In genomic region chr11:97530069-97530468, GRCm38 (mm10) we compare ENCODE assay signal across 32 mouse cellular contexts. TPM values are rescaled to one million over a fixed set of nuclear protein-coding genes. Genes with fewer than 3 reads are reported as not detected.
"Had no signal": no experiment of that assay in that cellular context is flagged by ENCODE, and none has a peak within 500 bp of the region (broad histone marks: within the 10 kb centered on the region; RNA-seq: fewer than 3 reads in every experiment).

No protein-coding gene starts in this region.

- H3K27ac ChIP-seq: heart, embryonic 13.5 days; heart, embryonic 15.5 days; hindbrain, embryonic 10.5 days; hindbrain, embryonic 12.5 days; hindbrain, embryonic 13.5 days; hindbrain, embryonic 14.5 days; hindbrain, embryonic 15.5 days; intestine, embryonic 15.5 days; kidney, embryonic 15.5 days; kidney, postnatal 0 days; layer of hippocampus, adult 2 months; left cerebral cortex, adult 2 months had no signal

- H3K4me3 ChIP-seq: heart, embryonic 13.5 days; heart, embryonic 15.5 days; hindbrain, embryonic 10.5 days; hindbrain, embryonic 12.5 days; hindbrain, embryonic 13.5 days; hindbrain, embryonic 15.5 days; intestine, embryonic 15.5 days; kidney, embryonic 15.5 days; layer of hippocampus, adult 2 months; left cerebral cortex, adult 2 months had no signal

- DNase-seq: heart, postnatal 10 days; heart, postnatal 14 days; heart, postnatal 36 days; heart, postnatal 4 days; kidney, adult 11 months; kidney, adult 18-20 months; kidney, adult 2 months; kidney, adult 8-10 months; kidney, adult 9 months; kidney, postnatal 10 days; kidney, postnatal 14 days; kidney, postnatal 25 days; kidney, postnatal 36 days; kidney, postnatal 4 days; layer of hippocampus, adult 9-11 months; layer of hippocampus, postnatal 36 days had no signal

RNA-seq across cellular contexts. Expression of gene 4933428G20Rik, which starts 29.9 kb away (rescaled TPM):
- polyA plus RNA-seq: heart, embryonic 14.5 days; inflammation-experienced regulatory T-cells, adult 6 months; kidney, adult 2 months; large intestine, adult 2 months had no signal

RNA-seq across cellular contexts. Expression of gene Srcin1, which starts 45.9 kb away (rescaled TPM):
- polyA plus RNA-seq: heart, postnatal 0 days; inflammation-experienced regulatory T-cells, adult 6 months had no signal
